Mouse (Mus musculus) MEL (cell line): ENCODE data around the gene Bcl7a.

ENCODE experiments used
- CTCF ChIP-seq, 3 experiments: IDR thresholded peaks in 2 of 3; conservative IDR thresholded peaks in 1 of 3; 2 replicates each; pipeline ENCODE4 v1.5.1; 2011 to 2012; ENCODE audit warnings: low read length in 3 of 3, low read depth in 2 of 3, mild to moderate bottlenecking in 2 of 3, improper control_type of control experiment in 1 of 3, inconsistent platforms in 1 of 3, mixed read lengths in 1 of 3, moderate library complexity in 1 of 3; ENCODE audit not compliant: control insufficient read depth in 1 of 3, insufficient read depth in 1 of 3, poor library complexity in 1 of 3, severe bottlenecking in 1 of 3
- EP300 ChIP-seq, 2 experiments: IDR thresholded peaks; 2 replicates each; pipeline ENCODE4 v1.6.1; 2011; ENCODE audit warnings: improper control_type of control experiment in 2 of 2, low read length in 2 of 2, low read depth in 1 of 2, mild to moderate bottlenecking in 1 of 2
- KAT2A ChIP-seq: conservative IDR thresholded peaks from 2 replicates; pipeline ENCODE4 v1.6.1; 2012; ENCODE audit warnings: low read depth, low read length, improper control_type of control experiment, inconsistent platforms
- NELFE ChIP-seq: IDR thresholded peaks from 2 replicates; pipeline ENCODE4 v1.6.1; 2011; ENCODE audit warnings: low read depth, low read length, improper control_type of control experiment
- SMC3 ChIP-seq: IDR thresholded peaks from 2 replicates; pipeline ENCODE4 v1.6.1; 2011; ENCODE audit warnings: low read depth, low read length, improper control_type of control experiment
- TBP ChIP-seq: IDR thresholded peaks from 2 replicates; pipeline ENCODE4 v1.8.0; 2011; ENCODE audit warnings: low read depth, low read length, improper control_type of control experiment
- ZC3H11A ChIP-seq: IDR thresholded peaks from 2 replicates; pipeline ENCODE4 v1.6.1; 2012; ENCODE audit warnings: low read depth, mild to moderate bottlenecking, inconsistent platforms, low read length, improper control_type of control experiment
- ZKSCAN1 ChIP-seq: IDR thresholded peaks from 2 replicates; pipeline ENCODE4 v1.6.1; 2012; ENCODE audit warnings: low read depth, mild to moderate bottlenecking, inconsistent platforms, low read length, improper control_type of control experiment, moderate library complexity

- TF ChIP-seq TBP (no peak), EP300 (IDR thresholded peaks at IDR 0.05; ENCODE audit: low read depth in 1 of 2, low read length in 2 of 2) (no peak), CTCF (IDR thresholded peaks at IDR 0.05 in 2 of 3, conservative IDR thresholded peaks at IDR 0.05 in 1 of 3; ENCODE audit: control insufficient read depth in 1 of 3, insufficient read depth in 1 of 3, low read depth in 2 of 3, low read length in 3 of 3, poor library complexity in 1 of 3, severe bottlenecking in 1 of 3) (no peak), ZKSCAN1 (no peak), NELFE (no peak), ZC3H11A (no peak), KAT2A (no peak), SMC3 (no peak)
Measured at GRCm38 (mm10) chr5:123315219-123315866, 28.3 kb upstream of the Bcl7a start.
